Mouse (Mus musculus) T-helper 1 cell (primary cell): ENCODE measurements at regions not wholly inside any gene's neighbourhood (a gene's known extent, or its start where the extent isn't known, plus 50 kb on each side); places are given as distances from the start of the nearest gene placed in this dataset.

Source experiments
- in situ Hi-C: fragments of 300-600 bp; cut with MboI, MseI; formaldehyde crosslinking; loops from one replicate; pipeline ENCODE4 v1.15.1; 2025; ENCODE audit warnings: high pct_unique_total_duplicates

DNA sequence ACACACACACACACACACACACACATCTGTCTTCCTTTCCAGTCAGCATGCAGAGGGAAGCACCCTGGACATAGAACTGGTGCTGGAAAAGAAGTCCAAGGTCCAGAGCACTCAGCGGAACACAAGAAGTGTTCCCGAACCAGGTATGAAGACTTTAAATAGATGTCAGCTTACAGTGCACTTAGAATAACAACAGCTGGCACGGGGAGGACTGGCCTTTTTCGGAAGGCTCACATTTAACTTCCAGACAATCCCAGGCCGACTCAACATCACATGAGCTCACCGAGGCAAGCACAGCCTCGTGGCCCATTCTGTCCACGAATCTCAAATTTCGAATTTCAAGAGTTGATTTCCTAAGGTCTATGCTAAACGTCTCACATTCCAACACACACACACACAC, 70.9 kb upstream of the Slc25a33 start:
- in situ Hi-C loops = no loop called here

DNA sequence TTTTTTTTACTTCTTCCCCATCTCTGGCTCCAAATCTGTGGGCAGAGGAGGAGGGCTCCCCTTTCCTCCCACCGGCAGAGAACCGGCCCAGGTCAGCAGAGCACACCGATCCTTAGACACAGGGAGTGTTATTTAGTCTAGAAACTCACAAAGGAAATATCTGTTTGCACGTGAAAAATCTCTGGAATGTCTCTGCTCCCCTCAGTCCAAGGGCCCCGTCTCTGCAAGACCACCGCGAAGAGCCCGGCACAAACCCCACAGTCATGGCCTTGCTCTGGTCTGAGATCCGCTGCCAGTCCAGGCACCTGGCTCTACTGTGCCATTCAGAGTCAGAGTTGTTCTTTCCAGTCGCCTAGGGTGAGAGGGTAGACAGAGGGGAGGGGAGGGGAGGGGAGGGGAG, 69.7 kb upstream of the Slc25a33 start:
- in situ Hi-C loops = no loop called here

DNA sequence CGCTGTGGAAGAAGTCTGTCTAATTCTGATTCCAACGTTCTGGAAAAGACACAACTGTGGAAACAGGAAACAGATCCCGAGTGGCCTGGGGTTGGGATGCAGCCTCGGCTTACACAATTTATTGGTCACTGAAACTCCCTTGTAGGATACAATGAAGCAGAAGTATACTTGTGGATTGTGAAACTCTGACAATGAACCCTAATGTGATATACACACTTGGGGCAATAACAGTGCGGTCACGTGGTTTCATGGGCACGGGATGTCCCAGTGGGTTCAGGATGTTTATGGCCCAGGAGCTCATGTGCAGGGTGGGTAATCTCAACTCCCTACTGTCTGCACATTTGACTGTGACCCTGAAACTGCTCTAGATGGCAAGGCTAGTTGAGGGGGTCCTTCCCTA, 68.8 kb upstream of the Slc25a33 start:
- in situ Hi-C loops = no loop called here

DNA sequence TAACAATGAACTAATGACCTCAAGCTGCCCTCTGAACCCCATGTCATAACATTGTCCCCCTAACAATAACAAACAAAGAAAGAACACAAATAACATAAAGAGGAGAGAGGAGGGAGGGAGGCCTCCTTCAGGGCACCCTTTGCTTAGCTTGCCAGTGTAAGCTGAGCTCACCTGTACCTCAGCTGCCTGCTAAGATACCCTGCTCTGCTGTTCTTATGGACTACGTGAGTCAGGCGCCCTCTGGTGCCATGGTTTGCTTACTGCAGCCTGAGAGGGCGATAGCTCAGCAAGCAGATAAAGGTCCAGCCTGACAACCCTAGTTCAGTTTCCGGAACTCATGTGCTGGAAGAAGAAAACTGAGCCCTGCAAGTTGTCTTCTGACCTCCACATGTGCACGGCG, 67.8 kb upstream of the Slc25a33 start:
- in situ Hi-C loops = no loop called here

DNA sequence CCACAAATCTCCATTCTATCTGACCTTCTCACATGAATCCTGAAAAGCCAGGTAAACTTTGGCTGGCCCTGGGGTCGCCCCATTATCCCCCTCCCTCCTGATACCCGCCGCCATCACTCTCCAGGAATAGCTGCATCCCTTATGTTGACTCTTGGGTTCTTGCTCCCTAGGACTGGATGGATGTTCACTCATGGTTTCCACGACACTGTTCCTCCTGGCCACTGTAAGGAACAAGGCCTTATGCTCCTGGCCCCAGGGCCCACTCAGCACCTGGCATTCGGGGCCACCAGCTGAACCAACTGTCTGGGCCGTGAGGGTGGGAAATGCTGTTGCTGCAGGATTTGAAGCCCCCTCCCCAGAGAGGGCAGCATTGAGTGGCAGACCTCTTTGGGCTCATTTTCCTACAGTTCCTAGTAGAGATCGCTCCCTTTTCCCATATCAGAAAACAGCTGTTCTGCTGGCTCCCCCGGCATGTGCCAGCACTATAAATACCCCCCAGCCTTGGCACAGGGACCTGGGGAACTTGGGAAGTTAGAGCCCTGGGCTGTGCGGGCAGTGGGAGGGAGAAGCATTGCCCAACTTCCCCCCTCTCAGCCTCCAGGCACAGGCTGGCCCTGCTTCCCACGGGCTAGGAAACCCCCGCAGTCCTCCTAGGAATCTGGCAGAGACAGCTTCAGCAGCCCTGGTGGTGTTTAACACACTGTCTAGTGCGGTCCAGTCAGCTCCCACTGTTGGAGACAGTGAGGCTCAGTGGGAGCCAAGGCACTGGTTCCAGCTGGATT, 66.6 kb upstream of the Slc25a33 start:
- in situ Hi-C loops = no loop called here

DNA sequence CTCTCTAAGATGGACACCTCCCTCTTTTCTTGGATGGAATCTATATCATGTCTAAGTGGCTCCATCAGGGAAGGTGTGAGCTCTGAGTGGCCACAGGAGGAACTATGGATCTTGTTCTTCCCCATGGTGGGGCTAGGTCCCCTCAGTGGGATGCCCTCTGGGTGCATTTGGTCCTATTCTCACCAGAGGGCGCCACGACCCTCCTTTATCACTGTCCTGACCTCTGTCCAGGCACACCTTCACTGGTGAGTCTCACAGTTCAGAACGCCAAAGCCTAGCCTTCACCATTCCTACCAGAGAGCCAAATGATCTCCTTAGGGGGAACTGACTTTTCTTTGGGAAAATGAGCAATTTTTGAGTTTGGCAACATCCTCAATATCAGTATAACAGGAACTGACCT, 64.6 kb upstream of the Slc25a33 start:
- in situ Hi-C loops = loop anchor here (5.0 kb wide), 1 partner anchor 119 kb away; the partner anchor contains the start of gene Spsb1

DNA sequence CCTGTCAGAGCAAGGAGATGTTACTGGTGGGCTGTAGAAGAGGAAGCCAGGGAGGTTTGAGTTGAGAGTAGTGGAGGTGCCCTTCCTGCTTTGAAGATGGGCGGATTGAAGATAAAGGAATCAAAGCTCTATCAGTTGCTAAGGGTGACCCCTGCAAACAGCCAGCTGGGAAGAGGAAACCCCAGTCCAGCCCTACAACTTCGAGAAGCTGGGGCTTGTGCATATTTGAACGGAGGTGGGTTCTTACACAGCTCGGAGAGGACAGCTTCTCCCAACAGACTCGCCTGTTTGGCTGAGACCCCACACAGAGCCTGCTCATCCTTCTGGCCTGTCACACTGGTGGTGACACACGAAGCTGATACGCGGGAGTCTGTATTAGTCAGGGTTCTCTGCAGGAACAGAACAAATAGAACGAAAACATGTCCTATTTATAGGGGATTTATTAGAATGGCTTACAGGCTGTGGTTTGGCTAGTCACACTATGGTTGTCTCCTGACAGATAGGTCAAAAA, 60.6 kb upstream of the Slc25a33 start:
- in situ Hi-C loops = loop anchor here (5.0 kb wide), 1 partner anchor 123 kb away; the partner anchor contains the start of gene Spsb1

DNA sequence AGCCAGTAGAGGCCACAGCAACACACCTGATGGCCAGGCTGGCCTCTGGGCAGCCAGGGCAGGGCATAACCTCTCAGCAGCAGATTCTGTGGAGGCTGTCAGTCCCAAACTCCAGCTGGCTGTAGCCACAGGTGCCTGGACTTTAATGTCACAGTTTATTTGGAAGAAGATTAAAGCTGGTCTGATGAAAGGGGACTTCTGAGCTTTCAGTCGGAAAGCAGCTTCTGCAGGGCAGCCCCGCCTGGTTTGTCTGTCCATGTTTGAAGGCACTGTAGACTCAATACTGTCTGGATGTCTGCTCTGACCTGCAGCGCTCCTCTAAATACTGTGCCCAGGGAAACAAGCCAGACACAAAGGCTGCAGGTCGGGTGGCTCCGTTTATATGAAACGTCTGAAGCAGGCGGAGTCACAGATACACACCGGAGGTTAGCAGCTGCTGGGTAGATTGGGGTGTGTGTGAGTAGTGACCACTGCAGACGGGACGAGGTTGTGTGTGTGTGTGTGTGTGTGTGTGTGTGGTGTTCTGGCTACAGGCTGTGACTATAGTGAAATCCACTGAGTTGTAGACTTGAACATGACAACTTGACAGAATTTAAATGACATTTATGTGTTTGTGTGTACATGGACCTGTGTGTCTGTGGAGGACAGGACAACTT, 58.5 kb upstream of the Slc25a33 start:
- in situ Hi-C loops = no loop called here

DNA sequence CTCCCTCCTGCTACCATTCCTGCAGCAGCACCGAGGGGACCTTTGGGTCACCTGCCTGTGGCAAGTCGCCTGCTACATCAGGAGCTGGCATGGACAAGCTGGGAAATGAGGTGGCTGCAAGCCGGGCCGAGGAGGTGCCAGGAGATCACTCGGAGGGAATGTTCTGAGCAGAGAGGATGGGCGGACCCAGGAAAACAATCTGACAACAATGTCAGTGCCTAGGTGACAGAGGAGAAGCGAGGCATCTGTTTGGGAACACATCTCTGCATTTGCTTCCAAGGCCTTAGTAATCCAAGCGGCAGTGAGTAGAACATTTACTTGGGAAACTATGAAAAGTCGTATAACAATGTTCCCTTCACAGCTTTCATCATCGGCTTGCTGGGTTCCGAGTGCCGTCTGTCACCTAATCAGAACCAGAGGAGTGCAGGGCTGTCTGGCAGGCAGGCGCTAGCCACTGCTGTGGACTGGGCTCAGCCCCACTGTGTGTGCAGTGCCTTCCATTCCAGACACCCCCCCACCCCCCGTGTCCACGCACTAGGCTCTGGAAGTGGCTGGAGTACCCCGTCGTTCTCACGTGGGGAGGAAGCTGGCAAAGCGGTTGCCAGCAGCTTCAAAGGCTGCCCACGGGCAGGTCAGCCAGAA, 56.6 kb upstream of the Slc25a33 start:
- in situ Hi-C loops = no loop called here

DNA sequence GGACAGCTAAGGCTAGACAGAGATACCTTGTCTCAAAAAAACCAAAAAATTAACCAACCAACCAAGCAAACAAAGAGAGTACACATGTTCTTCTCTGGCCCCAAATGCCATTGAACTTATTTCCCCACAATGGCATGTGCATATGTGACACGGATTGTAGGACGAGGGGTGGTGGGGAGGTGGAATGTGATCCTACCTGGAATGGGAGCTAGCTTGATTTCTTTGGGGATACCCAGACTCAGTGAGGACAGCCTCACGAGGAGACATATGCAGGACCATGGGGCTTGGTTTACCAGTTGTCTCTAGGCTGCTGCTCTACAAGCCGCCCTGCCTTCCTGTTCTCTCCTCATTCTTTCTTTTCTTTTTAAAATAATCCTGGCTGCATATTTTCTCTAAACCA, 55.9 kb upstream of the Slc25a33 start:
- in situ Hi-C loops = no loop called here

DNA sequence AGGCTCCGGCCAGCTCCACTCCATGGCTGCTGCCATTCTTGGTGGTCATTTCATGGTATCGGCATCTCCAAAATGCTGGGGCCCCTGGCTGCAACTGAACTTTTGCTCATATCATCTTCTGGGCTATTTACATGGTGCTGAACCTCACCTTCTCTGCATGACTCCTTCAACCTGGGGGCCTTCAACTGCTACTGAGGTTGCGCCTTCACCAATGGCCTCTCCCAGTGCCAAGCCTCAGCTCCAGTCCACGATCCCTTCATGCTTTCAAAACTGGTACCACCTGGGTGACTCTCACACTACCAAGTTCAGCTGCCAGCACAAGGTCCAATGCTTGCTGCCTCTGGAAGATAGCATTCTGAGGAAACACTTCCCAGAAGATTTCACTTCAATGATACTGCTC, 53.7 kb upstream of the Slc25a33 start:
- in situ Hi-C loops = no loop called here
